Mouse (Mus musculus) spleen, adult 12 weeks (tissue): Measurements from ENCODE around the gene Gm13271.
"Not testable (repeated sequence)": the region's sequence is repeated elsewhere in the genome, so short reads cannot be mapped to it uniquely, and the experiment has no call there.

ENCODE experiments used
- DNase-seq: peaks from one replicate; pipeline ENCODE4 v3.0.0; 2022; ENCODE audit warnings: low spot score

The Gm13271 gene

GRCm38 (mm10) chr4:88760431-88760830, 5.8 kb downstream of the Gm13271 start:
- DNase-seq, result not testable (repeated sequence)

DNA sequence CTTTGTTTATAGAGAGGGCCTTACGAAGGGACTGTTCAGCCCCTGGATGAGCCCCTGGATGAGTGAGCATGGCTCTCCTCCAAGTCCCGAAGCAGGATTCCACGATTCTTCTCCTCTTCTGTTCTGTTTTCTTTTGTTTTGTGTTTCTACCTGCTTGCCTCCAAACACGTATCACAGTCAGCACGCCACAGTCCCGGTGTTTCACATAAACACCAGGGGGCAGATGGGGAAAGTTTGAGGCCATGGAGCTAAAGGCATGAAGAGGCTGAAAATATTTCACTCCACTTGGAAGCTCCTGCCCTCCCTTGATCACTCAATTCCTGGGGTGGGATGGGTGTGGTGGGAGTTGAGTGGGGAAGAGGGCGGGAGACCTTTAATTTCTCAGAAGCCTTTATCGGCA, 7.1 kb downstream of the Gm13271 start:
- DNase-seq, result not testable (repeated sequence)

DNA sequence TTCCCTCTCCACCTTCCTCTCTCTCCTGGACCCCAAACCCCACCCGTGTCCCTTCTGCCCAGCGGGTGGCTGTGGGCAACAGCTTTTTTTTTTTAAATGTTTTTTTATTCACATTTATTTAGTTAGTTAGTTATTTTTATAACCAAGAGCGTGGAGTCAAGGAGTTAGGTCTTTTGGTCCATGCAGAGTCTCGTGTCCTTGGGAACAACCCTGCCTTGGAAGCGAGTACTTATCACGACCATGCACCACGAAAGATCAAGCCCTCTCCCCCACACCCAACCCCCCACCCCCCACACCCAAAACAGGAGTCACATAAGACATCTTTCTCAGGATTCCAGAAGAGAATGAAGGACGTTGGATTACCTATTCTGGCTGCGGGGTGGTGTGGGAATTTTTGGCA, 7.7 kb downstream of the Gm13271 start:
- not testable (repeated sequence) for DNase-seq

DNA sequence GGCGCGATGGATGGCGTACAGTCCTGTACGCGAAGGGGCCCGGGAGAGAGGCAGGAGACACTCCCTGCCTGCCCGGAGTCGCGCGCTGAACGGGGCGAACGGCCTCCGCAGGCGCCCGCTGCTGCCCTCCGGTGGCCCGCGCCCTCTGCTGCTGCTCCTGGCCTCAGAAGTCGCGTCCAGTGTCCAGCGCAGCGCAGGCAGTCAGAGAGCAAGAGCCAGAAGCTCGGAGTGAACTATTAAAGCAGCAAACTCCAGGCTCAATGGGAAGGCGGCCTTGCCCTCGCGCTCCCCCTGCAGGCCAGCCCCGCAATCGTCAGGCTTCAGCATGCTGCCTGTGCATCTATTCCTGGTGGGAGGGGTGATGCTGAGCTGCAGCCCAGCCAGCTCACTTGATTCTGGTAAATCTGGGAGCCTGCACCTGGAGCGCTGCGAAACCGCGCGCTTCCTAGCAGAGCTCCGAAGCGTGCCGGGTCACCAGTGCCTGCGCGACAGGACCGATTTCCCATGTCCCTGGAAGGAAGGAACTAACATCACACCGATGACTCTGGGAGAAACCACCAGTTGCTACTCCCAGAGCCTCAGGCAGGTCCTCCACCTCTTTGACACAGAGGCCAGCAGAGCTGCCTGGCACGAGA, 8.8 kb downstream of the Gm13271 start:
- not testable (repeated sequence) for DNase-seq

- not testable (repeated sequence) for DNase-seq
Measured at GRCm38 (mm10) chr4:88773534-88773933, 18.9 kb downstream of the Gm13271 start, which contains the start of gene Gm13290. Gm13290 (plus strand) TSS chr4:88773834.

DNA sequence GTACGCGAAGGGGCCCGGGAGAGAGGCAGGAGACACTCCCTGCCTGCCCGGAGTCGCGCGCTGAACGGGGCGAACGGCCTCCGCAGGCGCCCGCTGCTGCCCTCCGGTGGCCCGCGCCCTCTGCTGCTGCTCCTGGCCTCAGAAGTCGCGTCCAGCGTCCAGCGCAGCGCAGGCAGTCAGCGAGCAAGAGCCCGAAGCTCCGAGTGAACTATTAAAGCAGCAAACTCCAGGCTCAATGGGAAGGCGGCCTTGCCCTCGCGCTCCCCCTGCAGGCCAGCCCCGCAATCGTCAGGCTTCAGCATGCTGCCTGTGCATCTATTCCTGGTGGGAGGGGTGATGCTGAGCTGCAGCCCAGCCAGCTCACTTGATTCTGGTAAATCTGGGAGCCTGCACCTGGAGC, 22.0 kb downstream of the Gm13271 start, which contains the start of gene Gm13289:
Gene Gm13289 (plus strand): TSS at position 301 of the 400 bp plus-strand sequence.
- not testable (repeated sequence) for DNase-seq

DNA sequence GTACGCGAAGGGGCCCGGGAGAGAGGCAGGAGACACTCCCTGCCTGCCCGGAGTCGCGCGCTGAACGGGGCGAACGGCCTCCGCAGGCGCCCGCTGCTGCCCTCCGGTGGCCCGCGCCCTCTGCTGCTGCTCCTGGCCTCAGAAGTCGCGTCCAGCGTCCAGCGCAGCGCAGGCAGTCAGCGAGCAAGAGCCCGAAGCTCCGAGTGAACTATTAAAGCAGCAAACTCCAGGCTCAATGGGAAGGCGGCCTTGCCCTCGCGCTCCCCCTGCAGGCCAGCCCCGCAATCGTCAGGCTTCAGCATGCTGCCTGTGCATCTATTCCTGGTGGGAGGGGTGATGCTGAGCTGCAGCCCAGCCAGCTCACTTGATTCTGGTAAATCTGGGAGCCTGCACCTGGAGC, 24.9 kb downstream of the Gm13271 start, which contains the start of gene Gm13272:
Gene Gm13272 (plus strand): TSS at position 301 of the 400 bp plus-strand sequence.
- DNase-seq, result not testable (repeated sequence)

DNA sequence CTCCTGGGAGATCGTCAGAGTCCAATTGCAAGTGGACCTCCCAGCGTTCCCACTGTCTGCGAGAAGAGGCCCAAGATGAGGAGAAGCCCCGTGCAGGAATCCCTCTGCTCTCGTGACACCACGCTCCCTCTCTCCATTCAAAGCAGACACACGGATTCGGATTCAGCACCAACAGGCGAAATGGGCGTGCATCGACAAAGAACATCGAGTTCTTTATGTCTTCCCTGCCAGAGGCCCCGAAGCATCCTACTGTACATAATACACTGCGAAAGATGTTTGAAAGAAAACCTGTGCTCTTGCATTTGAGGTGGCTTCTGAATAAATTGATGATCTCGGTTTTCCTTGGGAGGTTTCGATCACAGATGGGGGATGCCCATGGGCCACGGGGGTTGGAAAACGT, 25.7 kb downstream of the Gm13271 start:
- DNase-seq, result not testable (repeated sequence)

DNA sequence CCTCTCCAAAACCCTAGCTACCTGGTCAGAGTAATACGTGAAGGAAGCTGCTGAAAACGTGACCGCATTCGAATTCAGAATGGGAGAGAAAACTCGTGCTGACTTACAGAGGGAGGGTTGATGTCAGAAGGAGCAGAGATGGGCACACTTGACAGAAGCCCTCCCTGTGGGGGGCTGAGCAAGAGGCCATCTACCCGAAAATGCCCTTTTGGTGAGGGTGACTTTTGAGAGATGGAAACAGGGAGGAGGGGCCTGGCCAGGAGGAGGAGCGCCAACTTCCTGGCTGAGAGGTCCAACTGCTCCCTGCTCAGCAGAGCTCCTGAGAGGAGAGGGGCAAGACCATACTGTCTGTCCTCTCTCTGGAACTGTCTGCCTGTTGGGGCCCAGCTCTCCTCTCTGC, 27.2 kb downstream of the Gm13271 start, which contains the start of gene Ifnz:
Gene Ifnz (plus strand): TSS at position 301 of the 400 bp plus-strand sequence.
- DNase-seq, result not testable (repeated sequence)

GRCm38 (mm10) chr4:88782335-88782734, 27.7 kb downstream of the Gm13271 start:
- DNase-seq, result not testable (repeated sequence)

DNA sequence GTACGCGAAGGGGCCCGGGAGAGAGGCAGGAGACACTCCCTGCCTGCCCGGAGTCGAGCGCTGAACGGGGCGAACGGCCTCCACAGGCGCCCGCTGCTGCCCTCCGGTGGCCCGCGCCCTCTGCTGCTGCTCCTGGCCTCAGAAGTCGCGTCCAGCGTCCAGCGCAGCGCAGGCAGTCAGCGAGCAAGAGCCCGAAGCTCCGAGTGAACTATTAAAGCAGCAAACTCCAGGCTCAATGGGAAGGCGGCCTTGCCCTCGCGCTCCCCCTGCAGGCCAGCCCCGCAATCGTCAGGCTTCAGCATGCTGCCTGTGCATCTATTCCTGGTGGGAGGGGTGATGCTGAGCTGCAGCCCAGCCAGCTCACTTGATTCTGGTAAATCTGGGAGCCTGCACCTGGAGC, 30.7 kb downstream of the Gm13271 start, which contains the start of gene Gm13276:
Gene Gm13276 (plus strand): TSS at position 301 of the 400 bp plus-strand sequence.
- DNase-seq, result not testable (repeated sequence)

- not testable (repeated sequence) for DNase-seq
Measured at GRCm38 (mm10) chr4:88788402-88788801, 33.7 kb downstream of the Gm13271 start, which contains the start of gene Gm13277. Gm13277 (plus strand) TSS chr4:88788632.

DNA sequence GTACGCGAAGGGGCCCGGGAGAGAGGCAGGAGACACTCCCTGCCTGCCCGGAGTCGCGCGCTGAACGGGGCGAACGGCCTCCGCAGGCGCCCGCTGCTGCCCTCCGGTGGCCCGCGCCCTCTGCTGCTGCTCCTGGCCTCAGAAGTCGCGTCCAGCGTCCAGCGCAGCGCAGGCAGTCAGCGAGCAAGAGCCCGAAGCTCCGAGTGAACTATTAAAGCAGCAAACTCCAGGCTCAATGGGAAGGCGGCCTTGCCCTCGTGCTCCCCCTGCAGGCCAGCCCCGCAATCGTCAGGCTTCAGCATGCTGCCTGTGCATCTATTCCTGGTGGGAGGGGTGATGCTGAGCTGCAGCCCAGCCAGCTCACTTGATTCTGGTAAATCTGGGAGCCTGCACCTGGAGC, 36.6 kb downstream of the Gm13271 start, which contains the start of gene Gm13278:
Gene Gm13278 (plus strand): TSS at position 301 of the 400 bp plus-strand sequence.
- DNase-seq, result not testable (repeated sequence)

GRCm38 (mm10) chr4:88793936-88794675, 39.4 kb downstream of the Gm13271 start, which contains the start of gene Gm13275:
Gm13275 (plus strand) TSS chr4:88794487.
- not testable (repeated sequence) for DNase-seq

- not testable (repeated sequence) for DNase-seq
Measured at GRCm38 (mm10) chr4:88797097-88797496, 42.4 kb downstream of the Gm13271 start, which contains the start of gene Gm13279. Gm13279 (plus strand) TSS chr4:88797397.

GRCm38 (mm10) chr4:88799365-88799764, 44.7 kb downstream of the Gm13271 start, which contains the start of gene Gm13285:
Gm13285 (plus strand) TSS chr4:88799665.
- DNase-seq, result not testable (repeated sequence)

GRCm38 (mm10) chr4:88802954-88803353, 48.3 kb downstream of the Gm13271 start, which contains the start of gene Gm13287:
Gm13287 (plus strand) TSS chr4:88803254.
- not testable (repeated sequence) for DNase-seq
